18 mouse cellular contexts compared by ENCODE assay signal in the genomic region with DNA sequence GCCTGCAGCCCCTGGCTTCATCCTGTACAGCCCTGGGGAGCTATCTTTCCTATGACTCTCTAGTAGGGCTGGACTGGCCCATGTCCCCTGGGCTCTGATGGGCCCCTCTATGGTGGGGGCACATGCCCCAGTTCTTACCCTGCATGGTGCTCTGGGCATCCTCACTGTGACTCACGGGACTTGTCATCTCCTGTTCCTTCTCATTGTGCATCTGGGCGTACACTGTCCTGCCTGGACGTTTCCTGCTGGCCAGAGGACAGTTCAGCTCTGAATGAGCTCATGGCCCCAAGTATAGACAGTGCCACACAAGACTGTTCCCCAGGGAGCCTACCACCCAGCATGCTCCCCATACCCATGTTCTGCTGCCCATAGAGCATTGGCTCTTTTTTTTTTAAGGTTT.
"Had no signal": no experiment of that assay in that cellular context is flagged by ENCODE, and none has a peak within 500 bp of the region (broad histone marks: within the 10 kb centered on the region; RNA-seq: fewer than 3 reads in every experiment).

No protein-coding gene starts in this region.

- H3K4me1 ChIP-seq: neural tube, embryonic 13.5 days; neural tube, embryonic 15.5 days had no signal

- H3K9me3 ChIP-seq: midbrain, embryonic 10.5 days; midbrain, embryonic 12.5 days; neural tube, embryonic 13.5 days; neural tube, embryonic 15.5 days had no signal

- DNase-seq: lung, adult 18-20 months; lung, embryonic 14.5 days; lung, postnatal 10 days; lung, postnatal 4 days; midbrain, embryonic 14.5 days; right cerebral cortex, adult 18-20 months; right cerebral cortex, postnatal 25 days; right cerebral cortex, postnatal 4 days; spleen, adult 18-20 months; thymus, adult 18-20 months; thymus, postnatal 14 days; thymus, postnatal 36 days had no signal

- H3K4me2 ChIP-seq: lung, embryonic 14.5 days; midbrain, embryonic 12.5 days; neural tube, embryonic 13.5 days; neural tube, embryonic 15.5 days had no signal

- H3K9ac ChIP-seq: lung, embryonic 14.5 days; midbrain, embryonic 12.5 days; neural tube, embryonic 13.5 days; neural tube, embryonic 15.5 days had no signal

- H3K36me3 ChIP-seq: neural tube, embryonic 15.5 days had no signal

- ATAC-seq: midbrain, embryonic 16.5 days had no signal

- H3K27me3 ChIP-seq: midbrain, embryonic 12.5 days; neural tube, embryonic 13.5 days; neural tube, embryonic 15.5 days had no signal

- H3K27ac ChIP-seq: midbrain, embryonic 10.5 days; midbrain, embryonic 12.5 days; neural tube, embryonic 13.5 days; neural tube, embryonic 15.5 days had no signal

- H3K4me3 ChIP-seq: midbrain, embryonic 10.5 days; midbrain, embryonic 12.5 days; myocyte; neural tube, embryonic 13.5 days; neural tube, embryonic 15.5 days had no signal
